Mouse (Mus musculus) forebrain, postnatal 0 days (tissue): ENCODE measurements around the gene Mad2l1bp. TPM values are rescaled to one million over a fixed set of nuclear protein-coding genes. Genes with fewer than 3 reads are reported as not detected.

Experiments
- ATAC-seq: fragments of 200-750 bp; cut with Nextera tagmentation; 2 replicates; pipeline ENCODE4 v1.8.0; 2017; ENCODE audit warnings: mild to moderate bottlenecking, moderate library complexity
- DNase-seq: peaks from one replicate; pipeline ENCODE4 v3.0.0-alpha.2; 2015
- H3K27ac ChIP-seq: fragments of 300-500 bp; sonication (generic); 2 replicates; pipeline ENCODE4 v1.5.1; 2014; ENCODE audit warnings: low read depth, mild to moderate bottlenecking, antibody characterized with exemption, low read length, moderate library complexity, mixed read lengths
- H3K27me3 ChIP-seq: fragments of 300-500 bp; sonication (generic); 2 replicates; pipeline ENCODE4 v1.6.1; 2014; ENCODE audit warnings: mild to moderate bottlenecking, low read length, mixed read lengths; ENCODE audit not compliant: insufficient read depth
- H3K36me3 ChIP-seq: fragments of 300-500 bp; sonication (generic); 2 replicates; pipeline ENCODE4 v1.6.1; 2014; ENCODE audit warnings: mild to moderate bottlenecking, moderate library complexity; ENCODE audit not compliant: insufficient read depth
- H3K4me1 ChIP-seq: fragments of 300-500 bp; sonication (generic); 2 replicates; pipeline ENCODE4 v1.6.1; 2014; ENCODE audit warnings: antibody characterized with exemption; ENCODE audit not compliant: insufficient read depth
- H3K4me2 ChIP-seq: fragments of 300-500 bp; sonication (generic); 2 replicates; pipeline ENCODE4 v1.6.1; 2014; ENCODE audit warnings: low read depth, mild to moderate bottlenecking, moderate library complexity
- H3K4me3 ChIP-seq: fragments of 300-500 bp; sonication (generic); 2 replicates; pipeline ENCODE4 v1.5.1; 2014; ENCODE audit warnings: low read depth, low read length, mixed read lengths
- H3K9ac ChIP-seq: fragments of 300-500 bp; sonication (generic); 2 replicates; pipeline ENCODE4 v1.6.1; 2014; ENCODE audit warnings: mild to moderate bottlenecking
- H3K9me3 ChIP-seq: fragments of 300-500 bp; sonication (generic); 2 replicates; pipeline ENCODE4 v1.6.1; 2016; ENCODE audit warnings: low read length
- CTCF ChIP-seq: sonication (generic); IDR thresholded peaks from 2 replicates; pipeline ENCODE4 v1.5.1; 2016; ENCODE audit warnings: antibody characterized with exemption, control low read depth, low read depth
- WGBS: fragments of 180-500 bp; shearing (Covaris S2); extraction: QIAGEN DNeasy Blood & Tissue Kit; methylation state at CpG from one replicate; pipeline ENCODE4 v1.1.7; 2014; 5-methylcytosine and 5-hydroxymethylcytosine counted together
- polyA plus RNA-seq: library from polyadenylated mRNA; unstranded; fragments of >200 nt; fragmentation: Nextera tagmentation; extraction: Ambion mirVana; gene quantifications from 2 replicates; pipeline ENCODE4 v1.2.1, GENCODE M21; 2015
- total RNA-seq: library from RNA; depleted of rRNA; stranded (reverse); fragments of >200 nt; gene quantifications from 2 replicates; pipeline ENCODE4 v1.2.3, GENCODE M21; 2014

The Mad2l1bp gene
- total and polyA plus RNA-seq, 2 experiments from 2014 or later, result 11.6 to 21.7 TPM

DNA sequence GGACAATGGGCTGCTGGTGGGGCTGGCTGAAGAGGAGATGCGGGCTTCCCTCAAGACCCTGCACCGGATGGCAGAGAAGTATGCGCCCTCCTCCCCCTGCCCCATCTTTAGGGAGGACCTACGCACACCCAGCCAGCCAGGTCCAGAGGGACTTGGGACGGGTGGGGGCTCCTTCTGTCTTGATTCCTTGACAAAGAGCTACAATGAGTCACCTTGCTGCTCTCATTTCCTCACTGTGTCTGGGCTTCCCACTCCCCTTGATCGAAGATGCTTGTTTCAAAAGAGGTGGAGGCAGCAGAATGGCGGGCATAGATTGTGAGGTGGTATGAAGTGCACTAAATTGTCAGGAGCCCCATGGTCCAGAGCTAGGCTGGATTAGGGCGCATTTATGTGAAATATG is 10.9 kb upstream of the Mad2l1bp start:
- no peak for TF ChIP-seq CTCF
- 97% methylated on average over 8 of the region's 8 CpGs for WGBS
- DNase-seq, result no peak
- H3K36me3 ChIP-seq, result peaks cover 50% of the 10 kb centered on the region
- no peaks in the 10 kb centered on the region for H3K27me3 ChIP-seq
- ATAC-seq, result no peak
- H3K9ac ChIP-seq, result no peak overlapping the region
- H3K4me3 ChIP-seq, result no peak overlapping the region
- peaks cover 15% of the 10 kb centered on the region for H3K4me1 ChIP-seq
- H3K9me3 ChIP-seq, result no peaks in the 10 kb centered on the region
- H3K27ac ChIP-seq, result no peak overlapping the region
- H3K4me2 ChIP-seq, result no peak overlapping the region

DNA sequence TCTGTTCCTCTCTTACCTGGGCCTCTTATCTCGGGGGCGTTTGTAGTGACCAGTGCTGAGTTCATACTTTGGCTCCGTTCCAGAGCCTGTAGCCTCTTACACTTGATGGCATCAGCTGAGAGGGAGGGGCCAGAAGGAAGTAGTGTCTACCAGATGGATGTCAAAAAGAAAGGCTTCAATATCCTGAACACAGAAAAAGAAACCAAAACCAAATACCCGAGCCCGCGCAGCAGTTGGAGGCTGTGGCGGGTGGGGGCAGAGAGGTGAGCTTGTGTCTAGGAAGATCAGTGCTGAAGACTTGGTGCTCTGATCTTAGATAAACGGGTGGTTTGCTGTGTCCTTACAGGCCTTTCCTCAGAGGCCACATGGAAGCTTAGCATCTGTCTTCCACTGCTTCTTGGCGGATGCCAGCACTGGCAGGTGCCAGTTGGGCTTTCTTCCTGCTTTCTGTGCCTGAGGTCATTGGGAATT is 9.6 kb upstream of the Mad2l1bp start:
- Histone ChIP-seq H3K9me3 (no peaks in the 10 kb centered on the region), H3K27me3 (no peaks in the 10 kb centered on the region), H3K36me3 (peaks cover 38% of the 10 kb centered on the region), H3K9ac (0 out of 2 replicates have a peak overlapping the region, but pooled peaks have one; percentile 10), H3K4me2 (no peak overlapping the region), H3K27ac (no peak overlapping the region), H3K4me1 (peaks cover 15% of the 10 kb centered on the region), H3K4me3 (no peak overlapping the region)
- 82% methylated on average over 9 of the region's 9 CpGs for WGBS
- DNase-seq (no peak), ATAC-seq (no peak)
- no peak for TF ChIP-seq CTCF

- WGBS, result 90% methylated on average over 7 of the region's 7 CpGs
- Histone ChIP-seq H3K27me3 (no peaks in the 10 kb centered on the region), H3K27ac (no peak overlapping the region), H3K4me2 (no peak overlapping the region), H3K36me3 (peaks cover 33% of the 10 kb centered on the region), H3K4me3 (no peak overlapping the region), H3K4me1 (peaks cover 15% of the 10 kb centered on the region), H3K9me3 (no peaks in the 10 kb centered on the region), H3K9ac (no peak overlapping the region)
- ATAC-seq (no peak), DNase-seq (no peak)
- no peak for TF ChIP-seq CTCF
Measured at GRCm38 (mm10) chr17:46162551-46162950, 9.2 kb upstream of the Mad2l1bp start.

DNA sequence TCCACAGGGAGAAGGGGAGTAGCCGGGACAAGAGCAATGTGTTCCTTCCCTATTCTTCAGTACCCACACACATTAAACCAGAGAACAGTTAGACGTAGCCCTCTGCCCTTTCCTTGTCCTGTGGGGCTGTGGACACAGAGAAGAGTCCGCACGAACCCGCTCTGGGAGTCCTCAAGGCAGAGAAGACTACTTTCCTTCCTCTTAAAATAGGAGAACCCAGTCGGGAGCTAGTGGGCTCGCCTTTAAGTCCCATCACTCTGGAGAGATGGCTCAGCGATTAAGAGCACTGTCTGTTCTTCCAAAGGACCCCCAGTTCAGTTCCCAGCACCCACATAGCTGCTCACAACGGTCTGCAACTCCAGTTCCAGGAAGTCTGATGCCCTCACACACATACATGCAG is 8.4 kb upstream of the Mad2l1bp start:
- peaks cover 15% of the 10 kb centered on the region for H3K4me1 ChIP-seq
- no peak for DNase-seq
- H3K27me3 ChIP-seq, result no peaks in the 10 kb centered on the region
- H3K36me3 ChIP-seq, result peaks cover 25% of the 10 kb centered on the region
- peak overlapping the region; percentile 63 for H3K27ac ChIP-seq
- peak overlapping the region; percentile 54 for H3K4me3 ChIP-seq
- H3K9me3 ChIP-seq, result no peaks in the 10 kb centered on the region
- TF ChIP-seq CTCF, result no peak
- ATAC-seq, result no peak
- peak overlapping the region; percentile 82 for H3K4me2 ChIP-seq
- 49% methylated on average over 9 of the region's 9 CpGs for WGBS
- peak overlapping the region; percentile 69 for H3K9ac ChIP-seq

DNA sequence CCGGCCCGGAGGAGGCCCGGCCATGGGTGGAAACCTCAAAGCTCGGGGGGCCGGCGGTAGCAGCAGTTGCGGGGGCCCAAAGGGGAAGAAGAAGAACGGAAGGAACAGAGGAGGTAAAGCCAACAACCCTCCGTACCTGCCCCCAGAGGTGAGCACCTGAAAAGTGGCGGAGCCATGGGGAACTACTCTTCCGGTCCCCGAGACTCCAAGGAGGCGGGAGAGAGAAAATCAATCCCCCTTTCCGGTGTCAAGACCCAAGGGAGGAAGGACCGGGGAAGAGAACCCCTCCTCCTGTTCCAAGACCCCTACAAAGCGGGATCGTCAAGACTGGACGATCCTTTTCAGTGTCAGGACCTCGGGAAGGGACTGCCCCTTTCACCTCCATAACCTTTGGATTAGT is 7.8 kb upstream of the Mad2l1bp start:
- Histone ChIP-seq H3K4me2 (peak overlapping the region; percentile 82), H3K36me3 (peaks cover 20% of the 10 kb centered on the region), H3K9me3 (no peaks in the 10 kb centered on the region), H3K27ac (peak overlapping the region; percentile 63), H3K4me1 (peaks cover 15% of the 10 kb centered on the region), H3K27me3 (no peaks in the 10 kb centered on the region), H3K9ac (peak overlapping the region; percentile 69), H3K4me3 (peak overlapping the region; percentile 54)
- no peak for TF ChIP-seq CTCF
- WGBS, result 2% methylated on average over 19 of the region's 19 CpGs
- ATAC-seq (peak; percentile 56), DNase-seq (peak; percentile 58)

- WGBS, result under 1% methylated on average over 23 of the region's 23 CpGs
- DNase-seq, result peak; percentile 99
- peak; percentile 99 for ATAC-seq
- H3K36me3 ChIP-seq, result peaks cover 15% of the 10 kb centered on the region
- peak within 1 kb of the TSS; percentile 69 for H3K9ac ChIP-seq
- TF ChIP-seq CTCF, result no peak
- H3K27ac ChIP-seq, result peak within 1 kb of the TSS; percentile 63
- peak within 1 kb of the TSS; percentile 54 for H3K4me3 ChIP-seq
- H3K9me3 ChIP-seq, result no peaks in the 10 kb centered on the region
- no peaks in the 10 kb centered on the region for H3K27me3 ChIP-seq
- H3K4me1 ChIP-seq, result peaks cover 15% of the 10 kb centered on the region
- H3K4me2 ChIP-seq, result peak within 1 kb of the TSS; percentile 82
Measured at GRCm38 (mm10) chr17:46160686-46161085, 7.3 kb upstream of the Mad2l1bp start, which contains the start of gene Gtpbp2. TSS of gene Gtpbp2 (plus strand) at chr17:46161032.

- WGBS, result 1% methylated on average over 16 of the region's 16 CpGs
- H3K36me3 ChIP-seq, result peaks cover 10% of the 10 kb centered on the region
Measured at GRCm38 (mm10) chr17:46160090-46160662, 6.8 kb upstream of the Mad2l1bp start.

More at GRCm38 (mm10) chr17:46160090-46160662, 6.8 kb upstream of the Mad2l1bp start:
- H3K27ac ChIP-seq, result peak overlapping the region; percentile 57
- H3K27me3 ChIP-seq, result no peaks in the 10 kb centered on the region
- peak overlapping the region; percentile 82 for H3K4me2 ChIP-seq
- peak; percentile 50 for TF ChIP-seq CTCF
- H3K9me3 ChIP-seq, result no peaks in the 10 kb centered on the region
- peak overlapping the region; percentile 54 for H3K4me3 ChIP-seq
- DNase-seq (peak; percentile 83), ATAC-seq (peak; percentile 19)
- H3K9ac ChIP-seq, result peak overlapping the region; percentile 52
- peaks cover 15% of the 10 kb centered on the region for H3K4me1 ChIP-seq
